Mouse (Mus musculus) gastrocnemius, adult 8-10 months (tissue): ENCODE measurements at regions not wholly inside any gene's neighbourhood (a gene's known extent, or its start where the extent isn't known, plus 50 kb on each side); places are given as distances from the start of the nearest gene placed in this dataset.

ENCODE experiments used
- DNase-seq, 2 experiments: peaks; one replicate each; pipeline ENCODE4 v3.0.0; 2022; ENCODE audit warnings: low spot score in 2 of 2

GRCm38 (mm10) chr11:17461701-17462100, 204.3 kb downstream of the C1d start:
- DNase-seq = no peak

GRCm38 (mm10) chr11:17464875-17465274, 207.5 kb downstream of the C1d start:
- DNase-seq = no peak

GRCm38 (mm10) chr11:17468431-17469165, 211.2 kb downstream of the C1d start:
- no peak for DNase-seq

- DNase-seq = no peak
These were observed 224.1 kb downstream of the C1d start for GRCm38 (mm10) chr11:17481436-17481996.

- no peak for DNase-seq
These were observed 226.6 kb downstream of the C1d start for GRCm38 (mm10) chr11:17483849-17484441.

GRCm38 (mm10) chr11:17501120-17502043, 244.0 kb downstream of the C1d start:
- DNase-seq = no peak

- no peak for DNase-seq
These were observed 244.7 kb downstream of the C1d start for GRCm38 (mm10) chr11:17502052-17502451.

- no peak for DNase-seq
These were observed 265.0 kb downstream of the C1d start for GRCm38 (mm10) chr11:17522220-17522919.

GRCm38 (mm10) chr11:17523329-17523728, 265.9 kb downstream of the C1d start:
- DNase-seq = no peak

GRCm38 (mm10) chr11:17524985-17525775, 267.8 kb downstream of the C1d start:
- DNase-seq = no peak

GRCm38 (mm10) chr11:17526476-17526875, 269.1 kb downstream of the C1d start:
- no peak for DNase-seq

- no peak for DNase-seq
These were observed 271.2 kb downstream of the C1d start for GRCm38 (mm10) chr11:17528609-17529008.

- DNase-seq = no peak
These were observed 276.3 kb downstream of the C1d start for GRCm38 (mm10) chr11:17533706-17534105.

GRCm38 (mm10) chr11:17546286-17546685, 288.9 kb downstream of the C1d start:
- DNase-seq = no peak

GRCm38 (mm10) chr11:17549148-17549547, 291.8 kb downstream of the C1d start:
- DNase-seq = no peak

GRCm38 (mm10) chr11:17555276-17555675, 297.9 kb downstream of the C1d start:
- DNase-seq = no peak

GRCm38 (mm10) chr11:17591780-17592487, 334.6 kb downstream of the C1d start:
- DNase-seq = no peak

- DNase-seq = no peak
These were observed 346.5 kb downstream of the C1d start for GRCm38 (mm10) chr11:17603726-17604493.
